Mouse (Mus musculus): ENCODE measurements around the gene Pou2f1.

- TF ChIP-seq CTCF (IDR thresholded peaks at IDR 0.05; ENCODE audit: borderline replicate concordance, insufficient read depth, low read length) (no peak), POLR2A (IDR thresholded peaks at IDR 0.05; ENCODE audit: low read depth, low read length) (no peak)
These were observed 33.3 kb downstream of the Pou2f1 start for GRCm38 (mm10) chr1:165969001-165969690.

Measured in embryonic fibroblast, embryonic 13.5 days (primary cell).